Mouse (Mus musculus): ENCODE measurements around the gene Ugcg. TPM values are rescaled to one million over a fixed set of nuclear protein-coding genes. Genes with fewer than 3 reads are reported as not detected.

Ugcg gene
- polyA plus RNA-seq, 1 experiment from 2014 or later: 26.6 TPM

DNA sequence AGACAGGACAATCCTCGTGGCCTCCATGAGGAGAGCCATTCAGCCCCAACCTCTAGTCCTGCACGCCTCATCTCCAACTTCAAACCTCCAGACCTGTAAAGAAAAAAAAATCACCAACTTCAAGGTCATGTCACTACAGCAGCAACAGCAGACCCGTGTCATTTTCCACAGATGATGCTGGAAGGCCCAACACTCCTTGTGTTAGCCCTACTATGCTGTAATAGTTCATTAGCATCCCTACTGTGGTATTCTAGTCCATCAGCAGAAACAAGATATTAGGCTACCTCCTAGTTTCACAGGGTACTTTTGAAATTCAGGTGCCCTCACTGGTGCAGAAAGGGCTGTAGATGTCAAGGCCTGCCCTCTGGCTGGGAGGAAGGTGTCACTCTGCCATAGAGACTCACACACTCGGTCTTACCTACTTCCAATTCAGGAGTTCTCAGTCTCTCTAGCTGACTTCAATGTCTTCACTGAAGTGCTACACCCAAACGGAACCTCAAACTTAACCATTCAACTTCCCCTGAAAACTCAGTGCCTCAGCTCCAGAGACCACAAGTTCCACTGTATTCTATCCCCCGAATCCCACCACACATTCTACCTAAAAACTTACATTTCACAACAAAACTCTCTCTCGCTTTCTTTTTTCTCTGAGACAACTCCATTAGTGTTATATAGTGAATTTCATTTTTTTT, 54.9 kb downstream of the Ugcg start:
- no peaks in the 10 kb centered on the region for H3K4me1 ChIP-seq (ENCODE audit: control insufficient read depth, insufficient read depth, low read length)
- WGBS: 88% methylated on average over 7 of the region's 7 CpGs

DNA sequence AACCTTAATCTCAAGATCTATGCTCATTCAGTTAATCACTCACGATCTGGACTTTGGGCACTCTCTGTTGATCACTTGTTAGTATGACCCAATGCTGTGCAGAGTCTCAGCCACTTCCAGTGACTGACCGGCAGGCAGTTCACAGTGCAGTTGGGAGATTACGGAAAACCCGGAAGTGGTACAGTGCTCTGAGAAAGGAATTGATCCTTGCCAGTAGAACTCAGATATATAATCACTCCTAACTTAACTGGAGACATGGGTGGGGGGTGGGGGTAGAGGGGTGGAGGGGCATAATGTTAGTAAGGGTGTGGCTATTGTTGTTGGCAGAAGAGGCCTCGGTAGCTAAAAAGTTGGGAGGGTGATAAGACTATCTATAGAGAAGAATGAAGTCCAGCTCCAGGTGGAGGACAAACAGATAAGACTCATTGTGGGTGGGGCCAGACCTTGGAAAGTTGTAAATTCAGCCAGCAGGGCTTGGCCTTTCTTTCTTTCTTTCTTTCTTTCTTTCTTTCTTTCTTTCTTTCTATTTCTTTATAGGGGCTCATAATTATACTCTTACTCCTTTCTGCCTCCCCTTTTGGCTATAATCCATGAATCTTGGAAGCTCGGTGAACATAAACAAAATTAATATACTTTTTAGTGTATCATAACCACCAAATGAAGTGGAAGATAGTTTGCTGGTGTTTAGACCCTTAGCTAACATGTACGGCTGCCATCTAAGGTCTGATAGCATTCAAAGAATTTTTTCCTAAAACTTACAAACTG, 55.9 kb downstream of the Ugcg start:
- H3K4me3 ChIP-seq (ENCODE audit: low read depth, low read length): no peak overlapping the region
- no peak overlapping the region for H3K4me2 ChIP-seq (ENCODE audit: low read depth, low read length)
- H3K27me3 ChIP-seq (ENCODE audit: control insufficient read depth, insufficient read depth, low read length): no peaks in the 10 kb centered on the region
- WGBS: 86% methylated on average over 7 of the region's 7 CpGs
- H3K9ac ChIP-seq (replicated peaks; ENCODE audit: low read depth, low read length): no peak overlapping the region
- no peaks in the 10 kb centered on the region for H3K36me3 ChIP-seq (ENCODE audit: control insufficient read depth, insufficient read depth, low read length)
- no peak for ATAC-seq (ENCODE audit: low read depth)
- no peaks in the 10 kb centered on the region for H3K4me1 ChIP-seq (ENCODE audit: control insufficient read depth, insufficient read depth, low read length)
- H3K9me3 ChIP-seq (ENCODE audit: control insufficient read depth, low read length): no peaks in the 10 kb centered on the region
- H3K27ac ChIP-seq (ENCODE audit: low read depth, low read length): no peak overlapping the region

More for the DNA sequence above, 54.9 kb downstream of the Ugcg start:
- no peak for ATAC-seq (ENCODE audit: low read depth)
- Histone ChIP-seq H3K27me3 (ENCODE audit: control insufficient read depth, insufficient read depth, low read length) (no peaks in the 10 kb centered on the region), H3K9ac (replicated peaks; ENCODE audit: low read depth, low read length) (no peak overlapping the region), H3K4me2 (ENCODE audit: low read depth, low read length) (no peak overlapping the region), H3K36me3 (ENCODE audit: control insufficient read depth, insufficient read depth, low read length) (no peaks in the 10 kb centered on the region), H3K4me3 (ENCODE audit: low read depth, low read length) (no peak overlapping the region), H3K9me3 (ENCODE audit: control insufficient read depth, low read length) (no peaks in the 10 kb centered on the region), H3K27ac (ENCODE audit: low read depth, low read length) (no peak overlapping the region)

DNA sequence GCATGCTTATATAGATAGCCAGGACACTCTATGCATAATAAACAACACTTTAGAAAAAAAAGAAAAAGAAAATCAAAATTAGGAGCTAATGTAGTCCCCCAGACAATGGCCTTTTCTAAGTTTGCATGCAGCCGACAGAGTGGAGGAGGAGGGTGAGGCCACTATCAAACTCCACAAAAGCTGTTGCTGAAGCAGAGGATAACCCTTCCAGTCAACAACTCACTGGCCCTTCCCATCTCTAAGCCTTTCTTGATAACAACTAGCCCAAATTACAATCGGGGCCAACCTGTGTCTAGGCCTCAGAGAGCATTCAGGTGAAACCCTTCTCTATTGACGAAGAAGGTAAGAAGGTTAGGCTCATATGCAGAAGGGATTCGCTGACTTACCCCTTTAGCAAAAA, 56.7 kb downstream of the Ugcg start:
- H3K27me3 ChIP-seq (ENCODE audit: control insufficient read depth, insufficient read depth, low read length): no peaks in the 10 kb centered on the region
- no peak for ATAC-seq (ENCODE audit: low read depth)
- H3K4me3 ChIP-seq (ENCODE audit: low read depth, low read length): no peak overlapping the region
- no peaks in the 10 kb centered on the region for H3K4me1 ChIP-seq (ENCODE audit: control insufficient read depth, insufficient read depth, low read length)
- 88% methylated on average over 4 of the region's 4 CpGs for WGBS
- no peaks in the 10 kb centered on the region for H3K9me3 ChIP-seq (ENCODE audit: control insufficient read depth, low read length)
- H3K36me3 ChIP-seq (ENCODE audit: control insufficient read depth, insufficient read depth, low read length): no peaks in the 10 kb centered on the region
- no peak overlapping the region for H3K4me2 ChIP-seq (ENCODE audit: low read depth, low read length)
- H3K9ac ChIP-seq (replicated peaks; ENCODE audit: low read depth, low read length): no peak overlapping the region
- H3K27ac ChIP-seq (ENCODE audit: low read depth, low read length): no peak overlapping the region

DNA sequence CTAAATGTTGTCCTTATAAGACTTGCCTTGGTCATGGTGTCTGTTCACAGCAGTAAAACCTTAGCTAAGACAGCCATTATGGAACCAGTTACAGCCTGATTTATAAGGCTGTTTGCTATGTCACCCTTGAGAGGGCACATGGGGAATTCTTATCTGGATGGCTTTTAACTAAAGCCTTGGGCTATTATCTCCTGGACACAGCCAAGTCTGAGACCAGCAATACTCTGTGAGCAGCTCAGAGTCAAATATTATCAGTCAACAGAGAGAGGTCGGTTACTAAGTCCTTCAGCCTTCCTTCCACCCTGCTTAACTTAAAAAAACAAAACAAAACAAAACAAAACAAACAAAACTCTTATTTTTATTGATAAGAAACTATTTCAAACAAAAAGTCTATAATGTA, 58.5 kb downstream of the Ugcg start:
- Histone ChIP-seq H3K4me3 (ENCODE audit: low read depth, low read length) (no peak overlapping the region), H3K9me3 (ENCODE audit: control insufficient read depth, low read length) (no peaks in the 10 kb centered on the region), H3K36me3 (ENCODE audit: control insufficient read depth, insufficient read depth, low read length) (no peaks in the 10 kb centered on the region), H3K9ac (replicated peaks; ENCODE audit: low read depth, low read length) (no peak overlapping the region), H3K27ac (ENCODE audit: low read depth, low read length) (no peak overlapping the region), H3K4me1 (ENCODE audit: control insufficient read depth, insufficient read depth, low read length) (no peaks in the 10 kb centered on the region), H3K4me2 (ENCODE audit: low read depth, low read length) (no peak overlapping the region), H3K27me3 (ENCODE audit: control insufficient read depth, insufficient read depth, low read length) (no peaks in the 10 kb centered on the region)
- no peak for ATAC-seq (ENCODE audit: low read depth)
- 69% methylated on average over 1 of the region's 1 CpGs for WGBS

DNA sequence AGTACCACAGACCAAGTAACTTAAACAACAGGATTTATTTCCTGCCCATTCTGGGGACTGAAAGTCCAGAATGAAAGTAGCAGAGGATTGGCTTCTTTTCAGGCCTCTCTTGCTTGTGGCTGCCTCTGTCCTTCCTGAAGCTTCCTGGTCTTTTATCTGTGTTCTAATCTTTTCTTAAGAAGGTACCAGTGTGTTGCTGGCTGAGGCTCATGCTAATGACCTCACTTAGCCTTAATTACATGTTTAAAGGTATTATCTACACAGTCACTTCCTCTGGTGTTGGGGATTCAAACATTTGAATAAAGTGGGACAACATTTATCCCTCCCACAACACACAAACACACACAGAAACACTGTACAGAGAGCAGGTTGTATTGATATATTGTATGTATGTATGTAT, 59.0 kb downstream of the Ugcg start:
- H3K27ac ChIP-seq (ENCODE audit: low read depth, low read length): no peak overlapping the region

DNA sequence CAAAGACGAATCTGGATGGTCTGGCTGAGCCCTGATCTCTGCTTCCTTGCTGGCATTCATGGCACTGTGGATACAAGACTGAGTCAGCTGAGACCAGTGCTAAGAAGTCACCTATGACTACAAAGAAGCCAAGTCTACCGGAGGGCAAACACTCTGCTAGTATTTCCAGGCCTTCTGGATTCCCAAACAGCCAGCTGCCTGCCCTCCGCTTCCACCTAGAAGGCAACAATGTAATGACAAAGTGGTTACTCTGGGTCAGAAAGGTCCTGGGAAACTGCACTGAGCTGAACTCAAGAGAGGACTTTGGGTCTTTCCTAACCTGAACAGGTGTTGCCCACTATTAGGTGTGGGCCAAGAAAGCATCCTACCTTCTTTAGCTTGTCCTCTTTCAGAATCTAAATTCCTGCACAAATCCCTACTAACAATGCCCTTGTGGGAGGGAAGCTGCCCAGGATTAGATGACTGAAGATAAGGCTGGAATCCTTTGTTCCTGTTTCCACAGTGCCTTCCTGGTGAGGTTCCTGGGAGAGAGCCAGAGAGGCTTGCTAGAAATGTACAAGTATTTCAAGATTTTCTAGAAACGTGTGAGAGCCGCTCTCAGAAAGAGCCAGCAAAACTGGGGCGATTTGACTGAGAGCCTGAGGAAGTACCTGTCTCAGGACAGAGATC, 63.5 kb downstream of the Ugcg start:
- Histone ChIP-seq H3K9me3 (ENCODE audit: control insufficient read depth, low read length) (no peaks in the 10 kb centered on the region), H3K4me3 (ENCODE audit: low read depth, low read length) (no peak overlapping the region), H3K27ac (ENCODE audit: low read depth, low read length) (no peak overlapping the region), H3K9ac (replicated peaks; ENCODE audit: low read depth, low read length) (no peak overlapping the region), H3K4me1 (ENCODE audit: control insufficient read depth, insufficient read depth, low read length) (no peaks in the 10 kb centered on the region), H3K36me3 (ENCODE audit: control insufficient read depth, insufficient read depth, low read length) (no peaks in the 10 kb centered on the region), H3K4me2 (ENCODE audit: low read depth, low read length) (no peak overlapping the region), H3K27me3 (ENCODE audit: control insufficient read depth, insufficient read depth, low read length) (no peaks in the 10 kb centered on the region)
- no peak for ATAC-seq (ENCODE audit: low read depth)
- 89% methylated on average over 6 of the region's 6 CpGs for WGBS

More for the DNA sequence above, 59.0 kb downstream of the Ugcg start:
- Histone ChIP-seq H3K27me3 (ENCODE audit: control insufficient read depth, insufficient read depth, low read length) (no peaks in the 10 kb centered on the region), H3K36me3 (ENCODE audit: control insufficient read depth, insufficient read depth, low read length) (no peaks in the 10 kb centered on the region), H3K4me1 (ENCODE audit: control insufficient read depth, insufficient read depth, low read length) (no peaks in the 10 kb centered on the region), H3K4me3 (ENCODE audit: low read depth, low read length) (no peak overlapping the region), H3K9me3 (ENCODE audit: control insufficient read depth, low read length) (no peaks in the 10 kb centered on the region), H3K9ac (replicated peaks; ENCODE audit: low read depth, low read length) (no peak overlapping the region), H3K4me2 (ENCODE audit: low read depth, low read length) (no peak overlapping the region)
- ATAC-seq (ENCODE audit: low read depth): no peak

DNA sequence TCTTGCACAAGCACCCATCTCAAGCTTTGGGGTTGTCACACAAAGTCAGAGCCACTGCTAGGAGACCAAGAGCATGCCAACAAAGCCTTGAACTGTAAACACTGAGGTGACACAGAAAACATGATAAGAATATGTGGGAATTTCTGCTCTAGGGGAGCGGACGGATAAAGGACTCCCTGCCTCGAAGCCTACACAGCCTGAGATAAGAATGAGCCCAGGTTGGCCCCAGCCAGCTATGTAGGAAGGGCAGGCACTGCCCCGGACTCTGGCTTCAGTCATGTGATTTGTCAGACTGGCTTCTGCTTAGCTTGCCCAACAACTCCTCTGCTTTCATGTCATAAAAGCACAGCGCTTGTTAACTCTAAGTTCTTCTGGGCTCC, 64.0 kb downstream of the Ugcg start:
- no peak overlapping the region for H3K4me3 ChIP-seq (ENCODE audit: low read depth, low read length)
- H3K27ac ChIP-seq (ENCODE audit: low read depth, low read length): no peak overlapping the region
- 94% methylated on average over 5 of the region's 5 CpGs for WGBS
- no peak overlapping the region for H3K9ac ChIP-seq (replicated peaks; ENCODE audit: low read depth, low read length)
- no peaks in the 10 kb centered on the region for H3K27me3 ChIP-seq (ENCODE audit: control insufficient read depth, insufficient read depth, low read length)
- no peaks in the 10 kb centered on the region for H3K9me3 ChIP-seq (ENCODE audit: control insufficient read depth, low read length)
- H3K4me1 ChIP-seq (ENCODE audit: control insufficient read depth, insufficient read depth, low read length): no peaks in the 10 kb centered on the region
- H3K4me2 ChIP-seq (ENCODE audit: low read depth, low read length): no peak overlapping the region
- H3K36me3 ChIP-seq (ENCODE audit: control insufficient read depth, insufficient read depth, low read length): no peaks in the 10 kb centered on the region
- ATAC-seq (ENCODE audit: low read depth): no peak

DNA sequence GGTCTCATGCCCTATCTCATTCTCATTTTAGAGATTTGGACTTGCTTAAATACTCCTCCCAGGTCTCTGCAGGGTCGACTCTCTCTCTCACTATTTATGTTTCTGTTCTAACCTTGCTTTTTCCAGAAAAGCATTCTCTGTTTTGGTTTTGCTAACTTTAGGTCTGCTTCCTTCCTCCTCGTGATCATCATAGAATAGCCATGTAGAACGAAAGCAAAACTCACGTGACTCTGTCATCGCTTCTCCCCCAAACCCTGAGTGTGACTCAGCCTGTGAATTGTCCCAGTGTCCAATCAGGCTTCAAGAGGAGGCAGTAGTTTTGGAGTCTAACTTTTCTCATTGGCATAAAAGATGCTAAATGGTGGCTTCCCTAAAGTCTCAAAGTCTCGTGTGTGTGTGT, 65.3 kb downstream of the Ugcg start:
- Histone ChIP-seq H3K27ac (ENCODE audit: low read depth, low read length) (no peak overlapping the region), H3K36me3 (ENCODE audit: control insufficient read depth, insufficient read depth, low read length) (no peaks in the 10 kb centered on the region), H3K4me2 (ENCODE audit: low read depth, low read length) (no peak overlapping the region), H3K9me3 (ENCODE audit: control insufficient read depth, low read length) (no peaks in the 10 kb centered on the region), H3K9ac (replicated peaks; ENCODE audit: low read depth, low read length) (no peak overlapping the region), H3K4me1 (ENCODE audit: control insufficient read depth, insufficient read depth, low read length) (no peaks in the 10 kb centered on the region), H3K4me3 (ENCODE audit: low read depth, low read length) (no peak overlapping the region), H3K27me3 (ENCODE audit: control insufficient read depth, insufficient read depth, low read length) (no peaks in the 10 kb centered on the region)
- no peak for ATAC-seq (ENCODE audit: low read depth)
- WGBS: 88% methylated on average over 6 of the region's 6 CpGs

DNA sequence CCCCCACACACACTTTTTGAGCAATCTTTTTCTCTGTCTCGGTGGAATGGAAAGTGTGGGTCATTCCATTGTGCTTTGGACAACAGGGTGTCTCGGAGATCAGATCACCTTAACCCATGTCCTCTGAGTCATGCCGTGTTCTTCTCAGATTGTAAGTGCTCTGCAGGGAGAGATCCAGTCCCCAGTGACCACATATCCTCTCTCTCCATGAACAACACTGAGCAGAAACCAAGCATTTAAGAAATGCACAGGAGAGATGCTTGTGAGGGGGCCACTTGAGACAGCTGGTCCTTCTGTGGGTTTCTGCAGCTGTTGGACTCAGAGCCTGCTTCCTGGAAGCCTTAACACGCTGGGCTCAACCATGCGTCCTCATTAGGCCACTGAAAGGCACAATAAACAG, 66.9 kb downstream of the Ugcg start:
- Histone ChIP-seq H3K36me3 (ENCODE audit: control insufficient read depth, insufficient read depth, low read length) (no peaks in the 10 kb centered on the region), H3K4me2 (ENCODE audit: low read depth, low read length) (no peak overlapping the region), H3K4me1 (ENCODE audit: control insufficient read depth, insufficient read depth, low read length) (no peaks in the 10 kb centered on the region), H3K27me3 (ENCODE audit: control insufficient read depth, insufficient read depth, low read length) (no peaks in the 10 kb centered on the region), H3K9ac (replicated peaks; ENCODE audit: low read depth, low read length) (no peak overlapping the region), H3K27ac (ENCODE audit: low read depth, low read length) (no peak overlapping the region), H3K9me3 (ENCODE audit: control insufficient read depth, low read length) (no peaks in the 10 kb centered on the region), H3K4me3 (ENCODE audit: low read depth, low read length) (no peak overlapping the region)
- no peak for ATAC-seq (ENCODE audit: low read depth)
- 77% methylated on average over 5 of the region's 5 CpGs for WGBS

All from neural tube, embryonic 14.5 days (tissue).